Mouse (Mus musculus) liver, embryonic 16.5 days (tissue): ENCODE results near the gene Nudcd3. TPM values are rescaled to one million over a fixed set of nuclear protein-coding genes. Genes with fewer than 3 reads are reported as not detected.
"Not testable (repeated sequence)": the region's sequence is repeated elsewhere in the genome, so short reads cannot be mapped to it uniquely, and the experiment has no call there.

Source experiments
- ATAC-seq: fragments of 200-750 bp; cut with Nextera tagmentation; 2 replicates; pipeline ENCODE4 v1.8.0; 2017; ENCODE audit warnings: low read depth, mild to moderate bottlenecking, moderate number of reproducible peaks, moderate library complexity
- H3K27ac ChIP-seq: fragments of 300-500 bp; sonication (generic); 2 replicates; pipeline ENCODE4 v1.5.1; 2014; ENCODE audit warnings: mild to moderate bottlenecking, low read length
- H3K27me3 ChIP-seq: fragments of 300-500 bp; sonication (generic); 2 replicates; pipeline ENCODE4 v1.6.1; 2014; ENCODE audit warnings: low read depth, low read length, mixed read lengths; ENCODE audit not compliant: control insufficient read depth, insufficient read depth
- H3K36me3 ChIP-seq: fragments of 300-500 bp; sonication (generic); 2 replicates; pipeline ENCODE4 v1.6.1; 2014; ENCODE audit warnings: mild to moderate bottlenecking; ENCODE audit not compliant: control insufficient read depth, insufficient read depth
- H3K4me1 ChIP-seq: fragments of 300-500 bp; sonication (generic); 2 replicates; pipeline ENCODE4 v1.6.1; 2014; ENCODE audit warnings: low read depth, low read length, mixed read lengths; ENCODE audit not compliant: control insufficient read depth
- H3K4me2 ChIP-seq: fragments of 300-500 bp; sonication (generic); 2 replicates; pipeline ENCODE4 v1.6.1; 2014; ENCODE audit warnings: low read depth, low read length, mixed read lengths
- H3K4me3 ChIP-seq: fragments of 300-500 bp; sonication (generic); 2 replicates; pipeline ENCODE4 v1.5.1; 2014; ENCODE audit warnings: low read depth, mild to moderate bottlenecking, low read length
- H3K9ac ChIP-seq: fragments of 300-500 bp; sonication (generic); 2 replicates; pipeline ENCODE4 v1.6.1; 2014; ENCODE audit warnings: low read depth, low read length
- H3K9me3 ChIP-seq: fragments of 300-500 bp; sonication (generic); replicated peaks from 2 replicates; pipeline ENCODE4 v1.6.1; 2016; ENCODE audit warnings: low read length; ENCODE audit not compliant: control insufficient read depth
- WGBS: fragments of 180-500 bp; shearing (Covaris S2); extraction: QIAGEN DNeasy Blood & Tissue Kit; methylation state at CpG from one replicate; pipeline ENCODE4 v1.1.7; 2014; ENCODE audit not compliant: insufficient replicate concordance; 5-methylcytosine and 5-hydroxymethylcytosine counted together
- polyA plus RNA-seq: library from polyadenylated mRNA; unstranded; fragments of >200 nt; fragmentation: Nextera tagmentation; extraction: Ambion mirVana; gene quantifications from 2 replicates; pipeline ENCODE4 v1.2.1, GENCODE M21; 2015

Gene Nudcd3
- polyA plus RNA-seq, 1 experiment from 2014 or later = 11.5 TPM

GRCm38 (mm10) chr11:6120001-6120400 lies 80.2 kb downstream of the Nudcd3 start:
- Histone ChIP-seq H3K4me3 (no peak overlapping the region), H3K4me2 (no peak overlapping the region), H3K4me1 (no peaks in the 10 kb centered on the region), H3K27ac (no peak overlapping the region), H3K9me3 (no peaks in the 10 kb centered on the region), H3K9ac (no peak overlapping the region), H3K27me3 (no peaks in the 10 kb centered on the region), H3K36me3 (no peaks in the 10 kb centered on the region)
- WGBS = 79% methylated on average over 6 of the region's 6 CpGs
- no peak for ATAC-seq

GRCm38 (mm10) chr11:6119312-6119711 lies 80.9 kb downstream of the Nudcd3 start:
- Histone ChIP-seq H3K4me2 (no peak overlapping the region), H3K36me3 (no peaks in the 10 kb centered on the region), H3K27ac (no peak overlapping the region), H3K27me3 (no peaks in the 10 kb centered on the region), H3K9ac (no peak overlapping the region), H3K4me3 (no peak overlapping the region), H3K4me1 (no peaks in the 10 kb centered on the region), H3K9me3 (no peaks in the 10 kb centered on the region)
- WGBS = 79% methylated on average over 11 of the region's 11 CpGs
- ATAC-seq = no peak

GRCm38 (mm10) chr11:6117956-6118355 lies 82.3 kb downstream of the Nudcd3 start:
- Histone ChIP-seq H3K9ac (no peak overlapping the region), H3K27ac (no peak overlapping the region), H3K36me3 (no peaks in the 10 kb centered on the region), H3K27me3 (no peaks in the 10 kb centered on the region), H3K4me3 (no peak overlapping the region), H3K4me2 (no peak overlapping the region), H3K9me3 (no peaks in the 10 kb centered on the region), H3K4me1 (no peaks in the 10 kb centered on the region)
- no peak for ATAC-seq
- 57% methylated on average over 2 of the region's 2 CpGs for WGBS

- Histone ChIP-seq H3K27ac (no peak overlapping the region), H3K4me1 (no peaks in the 10 kb centered on the region), H3K36me3 (peaks cover 3% of the 10 kb centered on the region; the same call in 1 of the 2 replicates), H3K4me3 (no peak overlapping the region), H3K9me3 (no peaks in the 10 kb centered on the region), H3K4me2 (no peak overlapping the region), H3K27me3 (no peaks in the 10 kb centered on the region), H3K9ac (no peak overlapping the region)
- ATAC-seq = no peak
- 73% methylated on average over 5 of the region's 5 CpGs for WGBS
Observed at GRCm38 (mm10) chr11:6111734-6112484, 88.3 kb downstream of the Nudcd3 start.

GRCm38 (mm10) chr11:6109990-6110389 lies 90.2 kb downstream of the Nudcd3 start:
- H3K27ac ChIP-seq = no peak overlapping the region
- no peak overlapping the region for H3K9ac ChIP-seq
- no peak for ATAC-seq
- H3K9me3 ChIP-seq = no peaks in the 10 kb centered on the region
- H3K4me1 ChIP-seq = no peaks in the 10 kb centered on the region
- H3K27me3 ChIP-seq = no peaks in the 10 kb centered on the region
- H3K36me3 ChIP-seq = peaks cover 5% of the 10 kb centered on the region; the same call in 1 of the 2 replicates
- H3K4me2 ChIP-seq = no peak overlapping the region
- H3K4me3 ChIP-seq = no peak overlapping the region

- H3K27me3 ChIP-seq = no peaks in the 10 kb centered on the region
- no peak overlapping the region for H3K9ac ChIP-seq
- no peak overlapping the region for H3K27ac ChIP-seq
- WGBS = 73% methylated on average over 5 of the region's 5 CpGs
- no peak overlapping the region for H3K4me2 ChIP-seq
- no peak overlapping the region for H3K4me3 ChIP-seq
- H3K36me3 ChIP-seq = peaks cover 5% of the 10 kb centered on the region; the same call in 1 of the 2 replicates
- H3K9me3 ChIP-seq = no peaks in the 10 kb centered on the region
- ATAC-seq = no peak
- H3K4me1 ChIP-seq = no peaks in the 10 kb centered on the region
Observed at GRCm38 (mm10) chr11:6108296-6108695, 91.9 kb downstream of the Nudcd3 start.

- Histone ChIP-seq H3K9ac (no peak overlapping the region), H3K36me3 (peaks cover 5% of the 10 kb centered on the region; the same call in 1 of the 2 replicates), H3K27me3 (no peaks in the 10 kb centered on the region), H3K4me3 (no peak overlapping the region), H3K4me1 (no peaks in the 10 kb centered on the region), H3K9me3 (no peaks in the 10 kb centered on the region), H3K4me2 (no peak overlapping the region), H3K27ac (no peak overlapping the region)
- ATAC-seq = no peak
- 73% methylated on average over 3 of the region's 3 CpGs for WGBS
Observed at GRCm38 (mm10) chr11:6107722-6108121, 92.5 kb downstream of the Nudcd3 start.

GRCm38 (mm10) chr11:6104734-6105133 lies 95.5 kb downstream of the Nudcd3 start:
- Histone ChIP-seq H3K4me3 (no peak overlapping the region), H3K4me1 (no peaks in the 10 kb centered on the region), H3K36me3 (peaks cover 5% of the 10 kb centered on the region; the same call in 1 of the 2 replicates), H3K27me3 (no peaks in the 10 kb centered on the region), H3K9me3 (no peaks in the 10 kb centered on the region), H3K27ac (no peak overlapping the region), H3K4me2 (no peak overlapping the region), H3K9ac (no peak overlapping the region)
- no peak for ATAC-seq
- 68% methylated on average over 5 of the region's 5 CpGs for WGBS

GRCm38 (mm10) chr11:6096637-6097036 lies 103.6 kb downstream of the Nudcd3 start:
- H3K9me3 ChIP-seq, H3K4me3 ChIP-seq, H3K4me1 ChIP-seq, ATAC-seq, H3K4me2 ChIP-seq, H3K27me3 ChIP-seq, H3K9ac ChIP-seq, H3K36me3 ChIP-seq, H3K27ac ChIP-seq: not testable (repeated sequence)
- 54% methylated on average over 3 of the region's 3 CpGs for WGBS
